Mouse (Mus musculus) lung, postnatal 25 days (tissue): ENCODE measurements around the gene Cd96.
"Not testable (repeated sequence)": the region's sequence is repeated elsewhere in the genome, so short reads cannot be mapped to it uniquely, and the experiment has no call there.

ENCODE experiments used
- DNase-seq: peaks from one replicate; pipeline ENCODE4 v3.0.0; 2022; ENCODE audit warnings: low spot score

The Cd96 gene

DNA sequence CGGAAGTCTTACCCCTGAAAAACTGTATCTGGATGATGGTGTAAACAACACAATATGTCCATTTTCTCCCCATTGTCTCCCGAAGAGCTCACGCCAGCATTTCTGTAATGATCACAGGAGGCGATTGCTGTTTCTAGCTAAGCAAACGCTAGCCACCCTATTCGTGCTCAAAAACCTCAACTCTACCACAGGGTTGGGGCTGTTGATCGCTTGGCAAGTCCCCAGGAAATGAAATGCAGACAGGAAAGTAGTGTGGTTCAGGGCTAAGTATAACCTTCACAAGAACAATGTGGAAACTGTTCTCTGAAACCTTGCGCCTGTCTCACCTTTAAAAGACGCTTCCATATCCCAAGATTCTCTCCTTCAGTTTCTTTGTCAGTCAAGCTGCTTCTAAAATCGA, at the start of gene Cd96:
TSS of gene Cd96 (minus strand) at position 232 of the 400 bp plus-strand sequence.
- peak; percentile 19 for DNase-seq

DNA sequence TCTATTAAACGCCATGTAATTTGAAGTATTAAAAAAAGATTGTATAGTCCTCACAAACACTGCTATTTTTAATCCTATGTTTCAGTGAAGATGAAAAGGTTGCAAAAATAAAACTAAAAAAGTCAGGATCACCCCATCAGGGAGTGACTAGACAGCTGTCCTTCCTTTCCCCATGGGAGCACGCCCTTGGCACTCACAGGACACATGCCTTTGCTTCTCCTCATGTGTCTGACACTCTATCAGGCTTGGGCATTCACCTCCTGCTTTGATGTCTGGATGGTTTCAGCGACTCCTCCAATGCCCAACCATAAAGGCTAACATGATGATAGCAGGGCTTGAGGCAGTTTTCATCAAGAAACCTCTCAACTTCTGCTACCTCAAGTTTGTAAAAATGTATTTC, 46.9 kb upstream of the Cd96 start:
- DNase-seq = no peak

DNA sequence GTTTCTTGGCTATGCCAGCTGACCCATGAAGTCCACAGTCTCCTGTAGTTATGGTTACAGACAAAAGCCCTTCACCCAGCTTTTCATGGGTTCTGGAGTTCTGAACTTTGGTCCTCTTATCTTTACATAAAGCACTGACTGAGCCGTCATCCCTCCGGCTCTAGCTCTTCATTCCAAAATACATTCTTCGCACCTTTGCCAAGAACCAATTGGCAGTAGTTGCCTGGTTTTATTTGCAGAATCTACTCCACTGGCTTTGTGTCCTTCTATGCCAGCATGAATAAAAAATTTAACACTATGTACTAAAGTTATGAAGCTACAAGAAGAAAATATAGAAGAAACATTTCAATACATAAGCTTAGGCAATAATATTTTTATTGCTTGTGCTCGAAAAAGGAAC, 45.3 kb upstream of the Cd96 start:
- DNase-seq = no peak

DNA sequence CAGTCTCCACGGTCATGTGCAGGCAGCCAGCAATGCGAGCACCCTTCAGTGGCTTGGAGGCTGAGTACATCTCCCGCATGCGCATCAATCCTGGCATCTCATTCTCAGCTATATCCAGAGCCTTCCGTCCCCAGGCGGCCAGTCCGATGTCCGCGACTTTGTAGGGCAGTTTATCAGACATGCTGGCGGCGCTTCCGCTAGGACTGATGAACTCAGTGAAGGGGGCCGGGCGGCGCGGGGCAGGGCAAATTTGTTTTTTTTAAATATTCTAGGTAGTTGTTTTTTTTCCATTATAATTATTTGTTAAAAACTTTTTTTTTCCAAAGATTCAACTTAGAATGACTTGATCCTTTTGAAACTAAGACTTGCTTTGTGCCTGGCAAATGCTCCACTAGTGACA, 34.8 kb upstream of the Cd96 start, which contains the start of gene Gm4737:
TSS of gene Gm4737 (minus strand) at position 246 of the 400 bp plus-strand sequence.
- DNase-seq = not testable (repeated sequence)

DNA sequence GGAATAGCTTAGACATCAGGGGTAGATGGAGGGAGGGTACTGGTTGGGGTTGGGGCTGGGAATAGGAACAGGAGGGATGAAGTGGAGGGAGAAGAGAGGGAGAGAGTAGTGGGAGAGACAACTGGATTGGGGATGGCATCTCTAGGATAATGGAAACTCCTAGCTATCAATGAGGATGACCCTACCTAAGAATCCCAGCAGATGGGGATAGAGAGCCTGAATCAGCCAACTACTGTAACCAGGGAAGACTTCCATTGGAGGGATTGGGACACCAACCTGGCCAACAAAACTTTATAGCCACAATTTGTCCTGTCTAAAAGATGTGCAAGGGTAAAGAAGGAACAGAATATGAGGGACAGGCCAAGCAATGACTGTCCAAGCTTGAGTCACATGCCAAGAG, 31.1 kb upstream of the Cd96 start:
- DNase-seq = no peak

DNA sequence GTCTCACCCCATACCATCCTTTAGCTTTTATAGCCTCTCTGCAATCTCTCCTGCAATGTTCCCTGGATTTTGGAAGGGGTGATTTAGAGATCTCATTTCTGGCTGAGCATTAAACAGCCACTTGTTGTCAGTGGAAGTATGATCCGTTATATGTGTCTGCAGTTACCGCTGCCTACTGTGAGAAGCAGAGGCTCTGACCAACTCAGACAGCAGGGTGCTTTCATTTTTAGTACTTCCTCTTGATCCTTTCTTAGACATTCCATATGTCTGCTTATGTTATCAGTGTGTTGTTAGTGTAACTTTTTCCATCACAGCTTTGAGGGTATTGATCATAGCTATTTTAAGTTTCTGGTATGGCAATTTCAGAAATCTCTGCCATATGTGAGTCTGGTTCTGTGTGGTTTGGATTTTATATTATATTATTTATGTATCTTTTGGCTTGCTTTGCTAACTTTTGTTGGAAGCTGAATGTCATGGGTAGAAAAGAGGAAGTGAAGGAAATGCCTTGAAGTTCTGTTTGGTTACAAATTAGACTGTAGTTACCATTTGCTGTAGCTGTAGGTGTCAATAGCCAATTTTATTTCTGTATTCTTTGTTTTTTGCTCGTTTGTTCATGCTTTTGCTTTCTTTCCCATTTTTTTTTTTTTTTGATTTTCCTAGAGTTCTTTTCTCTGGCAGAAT, 28.8 kb upstream of the Cd96 start:
- no peak for DNase-seq

DNA sequence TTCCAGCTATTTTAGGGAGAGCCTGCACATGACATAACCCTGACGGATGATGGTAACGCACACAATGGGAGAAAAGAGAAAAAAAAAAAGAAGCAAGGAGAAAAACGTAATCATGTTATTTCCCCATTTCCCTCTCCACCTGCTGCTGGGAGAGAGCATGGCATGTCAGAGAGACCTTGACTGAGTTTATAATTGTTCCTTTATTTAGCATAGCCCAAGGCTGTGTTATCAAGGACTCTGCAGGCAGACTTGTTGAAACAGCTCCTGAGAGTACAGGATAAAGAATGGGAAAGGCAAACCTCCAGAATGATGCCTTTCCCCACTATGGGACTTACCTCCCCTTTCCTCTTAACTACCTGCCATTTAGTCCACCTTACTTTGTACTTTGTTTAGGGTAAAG, 26.9 kb upstream of the Cd96 start:
- DNase-seq = no peak

DNA sequence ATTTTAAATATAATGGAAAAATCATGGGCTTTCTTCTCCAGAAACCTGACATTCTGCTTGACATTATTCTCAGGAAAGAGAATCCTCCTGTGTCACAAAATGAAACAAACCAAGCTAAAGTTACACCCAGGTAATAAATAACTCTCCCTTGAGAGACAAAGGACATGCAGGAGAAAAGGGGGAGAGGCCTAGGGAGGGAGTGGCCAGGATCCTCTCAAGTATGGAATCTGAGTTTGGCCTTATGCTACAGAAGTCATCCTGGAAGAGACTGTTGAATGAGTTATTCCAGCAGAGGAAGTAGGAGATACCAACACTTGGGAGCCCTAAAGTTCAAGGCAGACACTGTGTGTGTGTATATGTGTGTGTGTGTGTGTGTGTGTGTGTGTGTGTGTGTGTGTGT, 2.2 kb upstream of the Cd96 start:
- DNase-seq = no peak

DNA sequence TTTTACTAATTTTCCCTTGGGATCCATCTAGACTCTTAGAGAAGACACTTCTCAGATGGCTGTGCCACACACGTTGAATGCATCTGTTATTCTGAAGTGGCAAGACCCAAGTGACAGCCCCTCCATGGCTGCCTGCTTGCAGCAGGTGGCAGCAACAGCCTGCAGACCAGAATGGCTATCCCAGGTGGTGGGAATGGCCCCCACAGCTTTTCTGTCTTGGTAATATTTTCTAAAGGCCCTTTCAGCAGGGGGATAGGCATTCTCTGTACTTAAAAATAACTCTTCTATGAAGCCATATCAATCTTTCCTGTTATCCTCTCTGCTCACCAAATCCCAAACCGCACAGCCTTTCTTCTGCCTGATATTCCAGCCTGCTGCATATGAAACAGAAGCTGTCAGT, 1.4 kb upstream of the Cd96 start:
- DNase-seq = no peak

DNA sequence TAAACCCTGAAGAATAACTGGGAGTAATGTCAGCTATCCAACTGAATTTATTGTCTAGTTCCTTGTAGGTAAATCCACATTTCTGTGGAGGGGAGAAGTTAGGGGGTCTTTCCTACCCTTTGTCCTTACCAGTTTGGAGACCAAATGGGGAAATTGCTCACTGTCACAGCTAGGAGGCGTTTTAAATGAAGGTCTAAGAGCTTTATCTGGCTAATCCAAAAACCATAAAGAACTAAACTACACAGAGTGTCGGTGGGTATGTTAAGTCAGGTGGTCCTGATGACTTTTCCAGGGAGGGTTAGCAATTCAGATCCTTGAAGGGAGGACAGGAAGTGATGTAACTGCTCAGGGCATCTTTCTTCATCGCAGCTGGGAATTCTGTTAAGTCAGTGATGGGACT, 556 bp upstream of the Cd96 start:
- DNase-seq = no peak

DNA sequence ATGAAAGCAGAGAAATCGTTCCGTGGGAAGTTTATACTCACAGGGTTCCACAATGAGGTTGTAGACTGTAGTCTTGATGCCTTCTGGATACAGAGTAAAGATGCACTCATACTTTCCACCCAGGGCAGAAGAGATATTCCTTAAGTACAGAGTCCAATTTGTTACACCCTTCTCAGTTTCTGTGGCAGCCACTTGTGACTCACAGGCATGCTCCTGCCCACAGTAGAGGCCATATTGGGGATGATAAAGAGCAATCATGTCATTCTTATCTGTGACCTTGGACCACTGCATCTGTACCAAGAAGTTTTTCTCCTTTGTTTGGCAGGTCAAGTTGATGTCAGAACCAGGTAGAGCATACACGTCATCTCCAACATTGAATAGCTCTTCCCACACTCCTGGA, 2.4 kb downstream of the Cd96 start:
- DNase-seq = no peak

DNA sequence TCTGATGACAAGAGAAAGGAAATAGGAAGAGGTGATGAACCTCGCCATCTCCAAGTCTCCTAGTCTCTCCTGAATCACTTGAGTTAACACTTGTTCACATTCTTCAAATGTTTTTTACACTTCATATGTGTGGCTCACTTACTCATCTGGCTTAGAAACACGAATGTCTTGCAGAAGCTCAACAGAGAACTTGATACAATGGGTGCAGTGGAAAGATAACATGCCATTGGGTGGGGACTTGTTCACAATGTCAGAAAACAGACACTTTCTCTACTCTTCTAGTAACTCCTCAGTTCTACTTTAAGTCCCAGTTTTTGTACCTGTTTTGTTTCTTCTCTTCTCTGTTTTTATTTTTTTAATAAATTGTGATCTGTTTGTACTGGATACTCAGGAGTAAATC, 5.3 kb downstream of the Cd96 start:
- DNase-seq = no peak

DNA sequence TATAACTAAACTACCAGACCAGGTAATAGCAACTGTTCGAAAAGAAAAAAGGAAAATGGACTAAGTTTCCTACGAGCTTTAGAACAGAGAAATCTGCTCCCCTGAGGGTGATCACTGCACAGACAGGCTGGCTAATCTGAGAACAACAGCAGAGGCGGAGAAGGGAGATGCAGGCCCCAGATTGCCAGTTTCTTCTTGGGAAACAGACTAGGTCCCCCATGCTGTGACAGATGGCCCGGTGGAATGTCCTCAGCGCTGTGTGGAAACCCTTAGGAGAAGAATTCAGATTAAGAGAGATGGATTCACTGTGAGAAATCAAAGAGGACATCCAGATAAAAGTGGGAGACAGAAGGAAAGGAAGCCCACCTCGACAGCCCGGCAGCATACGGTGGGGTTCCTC, 10.5 kb downstream of the Cd96 start:
- no peak for DNase-seq

DNA sequence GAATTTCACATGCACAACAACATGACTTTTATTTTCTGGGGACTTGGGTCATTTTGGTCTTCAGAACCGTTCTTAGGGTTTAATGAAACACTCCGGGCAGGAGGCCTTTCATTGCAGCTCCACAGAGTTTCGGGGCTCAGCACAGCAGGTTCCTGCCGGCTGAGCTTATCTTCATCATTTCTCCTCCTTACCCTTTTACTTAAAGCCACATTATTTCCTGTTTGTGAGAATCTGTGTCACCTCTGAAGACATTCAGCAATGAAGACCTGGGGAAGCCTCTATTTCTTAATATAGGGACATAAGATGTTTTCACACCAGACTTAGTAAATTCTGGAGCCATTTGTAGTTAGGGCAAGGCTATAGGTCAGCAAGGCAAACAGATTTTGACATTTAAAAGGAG, 12.6 kb downstream of the Cd96 start:
- DNase-seq = no peak

DNA sequence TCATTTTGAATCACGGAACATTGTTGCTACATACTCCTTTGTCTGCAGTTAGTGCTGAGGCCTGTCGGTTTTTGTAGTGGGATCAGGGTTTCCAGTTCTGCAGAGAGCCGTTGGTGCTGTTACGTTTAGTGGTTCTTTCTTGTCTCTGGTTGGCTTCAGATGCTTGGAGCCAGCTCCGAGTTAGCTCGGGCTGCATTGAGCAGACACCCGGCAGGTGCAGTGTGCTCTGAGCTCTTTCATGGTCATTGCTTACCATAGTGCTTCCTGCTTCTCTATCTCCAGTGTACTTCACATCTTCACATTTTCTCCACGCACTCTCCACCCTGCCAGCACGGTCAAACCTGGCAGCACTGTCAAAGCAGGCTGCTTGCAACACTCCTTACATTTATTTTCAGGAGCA, 15.6 kb downstream of the Cd96 start:
- DNase-seq = no peak

DNA sequence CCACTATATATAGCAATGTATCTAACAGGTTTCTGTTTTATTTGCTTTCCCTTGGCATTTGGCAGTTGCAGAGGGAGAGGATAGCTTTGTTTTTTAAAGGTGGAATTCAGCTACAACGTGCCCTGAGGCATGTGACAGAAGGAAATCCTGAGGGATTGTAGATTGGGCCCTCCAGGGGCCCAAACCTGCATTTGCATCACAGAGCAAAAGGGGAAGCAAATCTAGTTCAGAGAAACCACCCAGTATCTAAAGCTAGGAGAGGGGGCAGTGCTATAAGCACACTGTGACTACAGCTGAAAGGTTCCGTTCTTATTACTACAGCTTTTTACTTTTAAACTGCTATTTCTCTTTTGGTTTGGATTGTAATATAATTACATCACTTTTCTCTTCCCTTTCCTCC, 18.3 kb downstream of the Cd96 start:
- DNase-seq = no peak

DNA sequence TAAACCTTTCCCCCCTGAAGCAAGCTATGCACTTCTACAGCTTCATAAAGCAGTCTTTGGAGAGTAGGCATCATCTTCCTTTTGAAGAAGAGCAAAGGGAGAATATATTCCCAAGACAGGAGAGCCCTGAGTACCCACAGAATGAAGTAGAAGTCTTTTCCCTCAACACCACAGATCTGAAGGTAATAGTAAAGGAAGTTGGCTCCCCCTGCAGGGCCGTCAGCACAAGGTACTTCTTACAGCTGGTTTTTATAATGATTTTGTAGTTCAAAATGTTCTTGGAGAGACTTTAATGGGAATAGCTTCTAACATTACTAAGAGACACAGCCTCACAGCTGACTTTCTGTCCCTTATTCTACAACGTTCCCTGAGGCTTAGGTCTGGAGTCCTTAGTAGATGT, 19.8 kb downstream of the Cd96 start:
- peak; percentile 26 for DNase-seq

DNA sequence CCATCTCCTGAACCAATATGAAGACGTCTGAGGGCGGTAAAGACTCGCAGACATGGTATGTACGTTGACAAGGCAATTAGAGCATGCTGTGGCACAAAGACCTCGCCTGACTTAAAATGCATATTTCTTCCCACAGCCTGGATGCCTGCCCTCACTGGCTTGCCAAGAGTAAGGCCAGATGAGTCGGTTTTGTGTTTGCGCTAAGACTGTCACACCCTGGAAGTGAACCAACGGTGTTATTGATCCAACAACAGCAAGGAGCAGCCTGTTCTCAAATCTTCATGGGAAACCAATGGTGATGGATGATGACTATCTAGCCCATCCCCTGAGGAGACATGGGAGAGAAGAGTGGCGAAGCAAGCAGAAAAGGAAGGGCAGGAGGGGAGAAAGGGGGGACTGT, 22.6 kb downstream of the Cd96 start:
- no peak for DNase-seq

DNA sequence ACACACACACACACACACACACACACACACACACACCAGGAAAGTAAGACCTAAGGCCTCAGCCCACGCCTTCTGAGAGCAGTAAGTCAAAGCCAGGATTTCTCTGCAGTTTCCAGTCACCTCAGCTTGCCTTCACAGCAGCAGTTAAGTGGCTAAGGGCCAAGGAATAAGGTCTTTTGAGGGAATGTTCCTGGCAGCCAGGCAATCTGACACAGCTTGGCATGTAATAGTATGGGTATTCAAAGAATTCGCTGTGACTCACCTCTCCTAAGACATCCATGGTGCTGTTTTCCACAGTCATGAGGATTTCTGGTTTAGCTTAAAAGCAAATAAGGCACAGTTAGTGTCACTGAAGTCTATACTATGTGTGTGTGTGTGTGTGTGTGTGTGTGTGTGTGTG, 25.6 kb downstream of the Cd96 start:
- DNase-seq = peak; percentile 69

DNA sequence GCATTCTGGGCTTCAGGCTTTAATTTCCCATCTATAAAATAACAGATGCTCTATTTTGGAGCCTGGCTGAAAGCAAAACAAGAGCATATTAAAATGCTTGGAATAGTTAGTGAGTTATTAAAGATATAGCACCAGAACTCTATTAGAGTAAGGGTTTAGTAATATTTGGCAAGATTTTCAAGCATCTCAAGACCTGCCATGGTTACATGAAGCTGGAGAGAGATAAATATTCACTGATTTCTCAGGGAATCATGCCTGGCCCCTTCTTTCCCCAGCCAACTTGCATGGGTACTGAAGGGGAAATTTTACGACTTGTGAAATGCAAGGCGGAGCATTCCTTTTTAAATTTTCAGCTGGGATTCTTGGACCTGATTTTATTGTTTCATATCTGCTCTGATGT, 27.1 kb downstream of the Cd96 start:
- DNase-seq = no peak

DNA sequence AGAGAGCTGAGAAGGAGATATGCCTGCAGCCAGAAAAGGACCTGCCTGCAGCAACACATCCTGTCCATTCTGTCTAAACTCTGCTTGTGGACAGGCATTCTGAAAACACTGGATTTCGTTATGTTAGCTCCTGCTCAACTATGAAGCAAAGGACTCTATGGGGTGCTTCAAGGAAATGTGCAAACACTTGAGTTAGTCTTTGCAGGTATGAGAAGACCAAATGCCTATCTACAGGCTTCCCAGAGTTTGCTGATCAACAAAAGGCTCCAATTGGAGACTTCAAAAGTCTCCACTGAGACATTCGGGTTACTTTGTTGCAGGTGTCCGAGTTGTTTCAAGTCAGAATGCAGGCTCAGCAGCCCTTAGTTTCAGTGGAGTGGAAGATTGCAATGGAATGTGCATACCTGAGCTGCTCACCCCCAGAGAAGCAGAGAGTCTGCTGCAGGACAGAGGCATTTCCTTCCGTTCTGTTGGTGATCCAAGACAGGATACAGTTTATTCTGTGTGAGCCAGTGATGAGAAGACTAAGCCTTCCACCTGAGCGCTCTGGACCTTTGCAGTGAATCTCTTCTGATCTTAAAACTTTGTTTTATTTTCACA, 33.1 kb downstream of the Cd96 start:
- no peak for DNase-seq

DNA sequence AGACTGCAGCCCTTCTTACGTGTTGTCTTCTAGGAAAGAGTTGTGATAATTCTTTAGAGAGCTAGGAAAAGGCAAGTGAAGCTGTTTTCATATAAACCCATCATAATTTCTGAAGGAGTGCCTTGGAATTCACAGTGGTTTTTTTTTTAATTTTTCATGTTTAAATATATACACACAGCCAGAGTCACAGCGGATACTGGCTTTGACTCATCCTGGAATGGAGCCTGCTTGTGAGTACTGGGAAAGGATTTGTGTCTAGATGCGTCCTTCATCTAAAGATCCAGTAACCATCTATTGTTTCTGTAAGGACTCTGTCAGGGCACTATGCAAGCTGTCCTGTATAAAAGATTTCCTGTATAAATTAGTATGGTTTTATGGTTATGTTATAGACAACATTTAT, 52.1 kb downstream of the Cd96 start:
- DNase-seq = no peak

DNA sequence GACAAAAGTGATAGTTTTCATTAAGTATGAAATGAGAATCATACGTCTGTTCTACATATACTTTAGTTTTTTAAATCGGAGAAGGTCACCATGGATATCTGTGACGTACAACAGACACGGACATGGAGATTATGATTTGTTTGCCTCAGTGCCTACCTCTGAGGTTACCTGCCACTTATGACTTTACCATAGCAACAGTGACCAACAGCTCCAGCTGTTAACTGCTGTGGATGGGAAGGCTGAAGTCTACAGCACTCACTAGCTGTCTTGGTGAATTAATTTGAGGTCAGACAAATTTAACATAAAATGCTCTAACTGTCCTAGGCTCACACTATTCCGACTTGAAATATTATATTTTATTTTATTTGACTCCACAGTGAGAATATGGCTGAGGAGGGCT, 56.8 kb downstream of the Cd96 start:
- DNase-seq = no peak

DNA sequence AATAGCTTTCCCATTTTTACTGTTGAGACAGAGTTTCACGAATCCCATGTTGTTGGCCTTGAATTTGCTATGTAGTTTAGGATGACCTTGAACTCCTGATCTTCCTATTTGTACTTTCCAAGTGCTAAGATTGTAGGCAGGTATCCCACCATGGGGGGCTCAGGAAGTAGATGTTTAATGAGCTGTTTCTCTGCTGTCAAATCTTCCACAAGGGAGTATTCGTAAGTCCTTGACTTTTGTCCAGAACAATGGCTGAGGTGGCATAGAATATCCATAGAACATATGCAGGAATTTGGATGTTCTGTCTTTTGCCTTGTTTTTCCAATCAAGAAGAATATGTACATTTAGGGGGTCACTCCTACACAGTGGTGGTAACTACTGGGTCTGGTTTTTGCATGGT, 73.1 kb downstream of the Cd96 start:
- DNase-seq = no peak
